Mouse (Mus musculus) kidney, postnatal 10 days (tissue): ENCODE measurements around the gene Ncoa4.
"Not testable (repeated sequence)": the region's sequence is repeated elsewhere in the genome, so short reads cannot be mapped to it uniquely, and the experiment has no call there.

Experiments used
- DNase-seq: peaks from one replicate; pipeline ENCODE4 v3.0.0; 2021; ENCODE audit warnings: mixed read lengths

Ncoa4 gene

DNA sequence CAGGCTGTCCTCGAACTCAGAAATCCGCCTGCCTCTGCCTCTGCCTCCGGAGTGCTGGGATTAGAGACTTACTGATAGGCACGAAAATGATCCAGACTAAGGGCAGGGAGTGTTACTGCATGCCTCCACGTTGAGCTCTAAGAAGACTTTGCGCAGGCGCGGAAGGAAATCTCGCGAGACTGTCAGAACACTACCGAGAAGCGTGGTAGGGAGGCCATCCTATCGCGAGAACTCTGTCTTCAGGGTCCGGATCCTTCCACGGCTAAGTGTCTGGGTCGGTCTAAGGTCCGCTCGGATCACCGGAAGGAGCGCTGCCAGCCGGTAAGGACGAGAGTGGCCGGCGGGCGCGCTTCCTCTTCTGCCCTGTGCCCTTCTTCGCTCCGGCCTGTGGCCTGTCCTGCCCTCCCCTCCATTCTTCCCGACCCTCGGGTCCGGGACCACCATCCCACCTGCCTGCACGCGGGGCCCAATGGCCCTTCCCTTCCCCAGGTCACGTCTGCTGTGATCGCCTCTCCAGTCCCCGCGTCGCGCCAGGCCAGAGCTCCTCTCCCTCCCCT lies at the start of gene Ncoa4:
TSS of gene Ncoa4 (plus strand) at position 176 of the 557 bp plus-strand sequence.
- DNase-seq: peak; percentile 99

DNA sequence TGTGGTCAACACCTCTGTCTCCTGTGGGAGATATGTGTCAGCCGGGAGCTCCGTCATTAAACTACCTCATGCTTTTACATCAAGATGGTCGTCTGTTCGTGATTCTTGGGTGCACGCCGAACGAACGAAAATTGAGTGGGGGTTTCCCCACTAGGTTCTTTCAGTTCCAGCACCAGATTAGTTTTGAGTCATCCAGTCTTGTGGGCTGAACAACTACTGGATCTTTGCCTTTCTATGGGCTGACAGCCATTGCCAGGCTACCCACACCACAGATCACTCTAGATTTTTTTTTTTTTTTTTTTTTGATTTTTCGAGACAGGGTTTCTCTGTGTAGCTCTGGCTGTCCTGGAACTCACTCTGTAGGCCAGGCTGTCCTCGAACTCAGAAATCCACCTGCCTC lies 47.5 kb upstream of the Ncoa4 start:
- not testable (repeated sequence) for DNase-seq

DNA sequence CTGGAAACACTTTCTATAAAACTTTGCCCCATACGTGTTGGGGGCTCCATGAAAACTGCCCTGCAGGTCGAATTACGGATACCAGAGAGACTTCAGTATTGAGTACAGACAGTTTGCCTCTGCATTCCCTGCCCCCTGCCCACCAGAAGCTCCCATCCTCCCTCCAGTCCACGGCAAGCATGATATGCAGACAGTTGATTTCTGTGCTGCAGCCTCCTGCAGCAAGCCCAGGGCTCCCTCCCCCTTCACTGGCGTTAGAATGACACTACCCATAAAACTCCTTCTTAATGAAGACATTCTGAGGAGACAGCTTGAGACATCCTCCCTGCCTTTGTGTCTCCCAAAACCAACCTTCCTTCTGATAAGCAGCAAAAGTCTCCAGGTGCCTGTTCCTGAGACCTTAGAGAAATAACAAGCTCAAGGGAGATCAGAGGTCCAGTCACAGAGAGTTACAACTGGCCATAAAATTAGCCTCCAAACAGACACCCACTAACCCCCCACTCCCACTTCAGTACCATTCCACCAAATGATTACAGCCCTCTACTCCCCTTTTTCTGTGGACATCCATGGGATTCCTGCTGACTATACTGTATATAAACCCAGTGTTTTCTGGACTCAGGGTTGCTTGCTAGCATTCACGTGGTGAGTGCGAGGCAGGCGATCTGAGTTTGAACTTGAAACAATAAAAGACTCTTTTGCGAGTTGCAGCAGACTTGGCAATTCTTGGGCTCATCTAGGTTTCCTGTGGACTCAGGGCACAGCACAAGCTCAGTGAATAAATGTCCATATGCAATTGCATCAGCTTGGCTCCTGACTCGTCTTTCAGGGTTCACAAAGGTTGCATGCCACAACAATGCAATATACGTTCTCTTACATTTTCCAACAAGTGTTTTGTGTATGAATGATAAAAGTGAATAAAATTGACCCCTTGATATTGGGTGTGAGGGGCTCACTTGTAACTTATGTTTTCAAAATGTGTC lies 38.4 kb upstream of the Ncoa4 start:
- no peak for DNase-seq

DNA sequence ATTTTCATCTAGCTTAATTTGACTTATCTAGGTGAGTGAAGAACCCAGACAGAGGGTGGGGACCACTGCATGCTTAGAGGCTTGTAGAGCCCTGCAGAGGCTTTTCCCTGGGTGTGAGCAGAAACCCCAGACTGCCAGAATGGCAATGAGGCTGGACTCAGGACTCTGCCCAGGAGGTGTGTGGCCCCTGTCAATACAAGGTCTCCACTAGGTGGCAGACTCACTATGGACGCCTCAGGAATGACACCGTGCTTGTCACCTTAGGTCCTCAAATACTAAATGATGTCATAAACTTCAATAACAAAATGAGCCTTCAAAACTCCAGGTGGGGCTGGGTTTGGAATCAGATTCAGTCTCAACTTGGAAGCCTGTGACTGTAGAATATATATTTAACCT lies 37.7 kb upstream of the Ncoa4 start:
- DNase-seq: peak; percentile 50

DNA sequence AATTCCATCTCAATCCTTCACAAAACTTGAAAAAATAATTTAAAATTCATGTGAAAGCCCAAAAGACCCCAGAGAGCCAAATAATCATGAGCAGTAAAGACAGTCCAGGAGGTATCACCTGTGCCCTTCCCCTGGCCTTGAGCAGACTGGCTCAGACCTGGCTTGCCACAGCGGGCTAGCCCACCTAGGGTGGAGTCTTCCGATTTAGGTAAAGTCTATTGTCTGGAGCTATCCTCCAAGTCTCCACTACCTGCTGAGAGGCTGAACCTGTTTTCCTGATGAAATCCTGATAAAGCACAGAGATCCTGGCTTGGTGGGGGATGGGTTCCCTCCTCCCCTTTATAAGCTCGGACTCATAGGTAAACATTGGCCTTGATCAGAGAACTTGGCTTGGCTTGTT lies 35.4 kb upstream of the Ncoa4 start:
- no peak for DNase-seq

DNA sequence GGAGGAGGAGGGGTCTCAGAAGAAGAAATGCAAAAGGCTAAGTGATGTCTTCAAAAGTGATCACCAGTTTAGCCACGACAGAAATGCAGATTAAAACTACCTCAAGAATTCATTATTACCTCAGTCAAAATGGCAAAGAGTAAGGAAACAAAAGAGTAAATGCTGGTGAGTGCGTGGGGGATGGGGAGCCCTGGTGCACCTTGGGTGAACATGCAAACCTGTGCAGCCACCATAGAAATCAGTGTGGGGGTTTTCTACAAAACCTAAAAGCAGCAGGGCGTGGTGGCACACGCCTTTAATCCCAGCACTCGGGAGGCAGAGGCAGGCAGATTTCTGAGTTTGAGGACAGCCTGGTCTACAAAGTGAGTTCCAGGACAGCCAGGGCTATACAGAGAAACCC lies 34.4 kb upstream of the Ncoa4 start:
- not testable (repeated sequence) for DNase-seq

DNA sequence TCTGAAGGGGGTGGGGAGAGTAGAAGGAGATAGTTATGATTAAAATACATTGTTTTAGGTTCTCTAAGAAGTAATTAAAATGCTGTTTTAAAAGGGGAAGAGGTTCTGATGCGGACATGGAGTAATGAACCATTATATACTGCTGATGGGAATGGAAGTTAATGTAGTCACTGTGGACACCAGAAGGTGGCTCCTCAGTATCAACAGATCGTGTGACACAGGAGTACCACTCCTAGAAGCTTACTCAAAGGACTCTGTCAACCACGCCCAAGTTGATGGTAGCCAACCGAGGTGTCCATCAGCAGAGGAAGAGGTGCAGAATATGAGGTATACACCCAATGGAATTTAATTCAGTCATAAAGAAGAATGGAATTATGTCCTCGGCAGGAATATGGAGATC lies 31.3 kb upstream of the Ncoa4 start:
- DNase-seq: no peak

DNA sequence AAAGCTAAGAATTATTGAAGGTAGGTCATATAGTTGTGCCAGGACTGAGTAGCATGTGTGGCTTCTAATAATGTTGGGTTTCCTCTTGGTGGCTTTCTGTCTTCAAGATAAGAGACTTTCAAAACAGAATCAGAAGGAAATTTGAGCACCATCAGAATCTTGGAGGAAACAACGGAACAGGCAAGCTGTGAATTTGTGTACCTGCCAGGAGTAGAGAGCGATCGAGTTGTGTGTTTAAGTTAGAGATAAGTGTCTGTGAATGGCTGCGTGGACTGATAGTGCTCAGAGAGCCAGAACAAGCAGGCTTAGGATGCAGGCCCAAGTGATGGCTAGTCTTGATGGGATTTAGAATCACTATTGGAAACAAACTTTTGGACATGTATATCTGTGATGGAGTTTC lies 27.8 kb upstream of the Ncoa4 start:
- DNase-seq: no peak

DNA sequence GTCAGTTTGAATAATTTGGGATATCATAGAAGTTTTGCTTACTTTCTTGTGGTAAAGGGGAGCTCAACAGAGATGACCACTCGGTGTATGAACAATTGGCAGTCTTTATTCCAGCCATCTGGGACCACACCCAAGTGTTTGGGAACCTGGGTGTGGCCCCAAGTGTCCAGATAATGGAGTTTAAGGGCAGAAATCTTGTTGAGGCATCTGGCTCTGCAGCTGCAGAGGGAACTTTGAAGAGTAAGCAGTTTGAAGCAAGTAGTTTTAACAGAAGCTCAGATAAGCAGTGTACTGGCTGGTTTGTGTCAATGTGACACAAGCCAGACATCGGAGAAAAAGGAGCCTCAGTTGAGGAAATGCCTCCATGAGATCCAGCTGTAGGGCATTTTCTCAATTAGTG lies 25.4 kb upstream of the Ncoa4 start:
- DNase-seq: no peak

DNA sequence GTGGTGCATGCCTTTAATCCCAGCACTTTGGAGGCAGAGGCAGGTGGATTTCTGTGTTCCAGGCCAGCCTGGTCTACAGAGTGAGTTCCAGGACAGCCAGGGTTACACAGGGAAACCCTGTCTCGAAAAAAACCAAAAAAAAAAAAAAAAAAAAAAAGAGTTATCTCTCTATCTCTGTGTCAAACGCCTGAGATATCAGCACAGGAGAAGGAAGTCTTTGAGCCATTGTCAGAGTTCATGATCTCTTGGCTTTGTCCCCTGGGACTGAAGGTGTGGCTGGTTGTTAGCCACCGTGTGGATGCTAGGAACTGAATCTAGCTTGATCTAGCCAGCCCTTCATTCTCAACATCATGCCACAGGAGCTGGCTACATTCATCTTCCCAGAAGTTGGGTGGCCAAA lies 23.2 kb upstream of the Ncoa4 start:
- not testable (repeated sequence) for DNase-seq

DNA sequence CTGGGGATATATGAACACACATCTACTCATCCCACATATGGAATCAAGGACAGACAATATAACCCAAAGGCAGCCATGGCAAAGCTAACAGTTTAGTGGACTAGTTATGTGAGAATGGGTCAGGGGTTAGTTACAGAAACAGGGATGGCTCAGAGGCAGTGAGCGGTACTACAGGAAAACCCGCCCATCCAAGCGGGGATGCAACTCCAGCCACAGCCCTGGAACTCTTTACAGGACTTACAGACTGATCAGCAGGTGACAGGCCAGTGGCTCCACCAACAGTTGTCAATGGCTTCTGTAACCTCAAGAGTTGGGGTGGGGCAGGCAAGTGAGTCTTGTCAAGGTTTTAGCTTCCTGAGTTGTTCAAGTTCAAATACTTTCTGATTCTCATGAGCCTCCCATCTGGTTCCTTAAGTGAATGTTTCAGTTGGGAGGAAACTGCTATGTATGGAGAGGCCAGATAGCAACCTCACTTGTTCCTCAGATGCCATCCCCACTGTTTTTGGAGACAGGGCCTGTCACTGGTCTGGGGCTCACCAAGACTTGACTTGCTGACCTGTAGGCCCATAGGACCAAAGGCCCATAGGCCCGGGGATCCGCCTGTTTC lies 19.2 kb upstream of the Ncoa4 start:
- DNase-seq: no peak

DNA sequence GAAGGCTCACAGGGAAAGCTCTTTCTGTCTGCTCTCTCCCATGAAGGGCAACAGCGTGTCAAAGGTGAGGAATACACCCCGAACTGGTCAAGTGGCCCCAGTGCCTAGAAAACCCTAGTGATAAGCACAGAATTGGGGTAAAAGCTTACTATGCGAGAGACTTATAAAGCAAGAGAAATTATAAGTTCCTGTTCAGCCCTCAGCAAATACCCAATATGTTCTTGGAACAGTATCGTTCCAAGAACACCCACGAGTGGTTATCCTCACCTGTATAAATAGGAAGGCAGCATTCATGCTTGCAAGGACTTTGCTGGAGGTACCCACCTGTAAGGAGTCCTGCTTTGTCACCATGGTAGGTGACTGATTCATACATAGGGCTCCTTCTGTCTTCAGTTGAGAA lies 17.9 kb upstream of the Ncoa4 start, which contains the start of gene Msmb:
TSS of gene Msmb (plus strand) at position 301 of the 400 bp plus-strand sequence.
- DNase-seq: no peak

DNA sequence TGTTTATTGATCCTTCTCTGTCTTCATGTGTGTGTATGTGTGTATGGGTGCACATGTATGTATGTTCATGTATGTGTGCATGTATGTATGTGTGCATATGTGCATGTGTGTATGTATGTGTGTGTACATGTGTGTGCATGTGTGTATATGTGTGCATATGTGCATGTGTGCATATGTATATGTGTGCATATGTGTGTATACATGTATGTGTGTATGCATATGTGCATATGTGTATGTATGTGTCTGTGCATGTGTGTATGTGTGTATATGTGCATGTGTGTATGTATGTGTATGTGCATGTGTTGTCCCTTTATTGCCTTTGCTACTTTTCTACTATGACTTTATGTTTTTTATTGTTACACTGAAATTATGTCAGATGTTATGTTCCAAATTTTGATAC lies 14.9 kb upstream of the Ncoa4 start:
- DNase-seq: no peak

DNA sequence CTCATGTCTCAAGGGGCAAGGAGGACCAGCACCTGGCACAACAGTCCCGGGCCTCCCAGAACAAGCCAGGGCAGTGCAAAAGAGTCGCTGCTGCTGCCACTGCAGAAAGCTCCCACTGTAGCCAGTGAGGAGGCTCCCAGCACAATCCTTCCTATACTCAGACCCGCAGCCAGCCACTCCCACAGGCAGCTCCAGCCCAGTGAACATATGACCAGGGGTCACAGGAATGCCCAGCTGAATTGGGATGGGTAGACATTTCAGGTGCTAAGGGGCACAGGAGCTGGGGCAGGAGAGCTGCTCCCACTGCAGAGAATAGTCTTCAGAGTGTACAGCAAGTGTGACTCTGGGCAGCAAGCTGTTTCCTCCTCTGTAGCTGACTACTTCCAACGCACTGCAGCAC lies 14.3 kb upstream of the Ncoa4 start:
- DNase-seq: no peak

DNA sequence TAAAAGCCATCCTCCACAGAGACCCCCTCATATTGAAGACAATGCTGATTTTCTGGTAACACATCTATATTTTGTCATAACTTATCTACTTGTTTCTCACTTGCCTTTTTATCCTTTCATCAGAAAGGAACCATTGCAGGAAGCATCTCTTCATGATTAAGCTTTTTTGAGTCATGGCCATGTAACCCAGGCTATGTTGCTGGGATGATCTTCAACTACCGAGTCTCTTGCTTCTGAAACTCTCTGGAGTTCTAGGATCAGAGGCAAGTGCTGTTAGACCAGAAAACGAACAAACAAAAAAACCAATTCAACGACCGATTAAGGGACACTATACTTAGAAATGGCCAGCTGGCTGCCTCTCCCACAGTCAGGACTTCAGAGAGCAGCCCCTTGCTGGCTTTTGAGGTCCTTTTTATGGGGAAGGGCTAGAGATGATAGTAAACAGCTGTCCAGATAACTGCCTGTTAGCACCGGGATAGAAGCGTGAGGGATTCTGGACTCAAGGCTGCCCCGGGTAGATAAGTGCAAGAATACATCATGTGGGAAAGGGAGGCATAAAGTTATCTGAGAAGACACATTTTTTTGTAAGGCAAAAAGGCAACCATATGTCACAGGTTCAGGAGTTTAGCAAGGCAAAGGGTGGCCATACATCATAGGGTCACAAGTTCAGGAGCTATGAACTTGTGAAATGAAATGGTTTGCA lies 13.7 kb upstream of the Ncoa4 start:
- DNase-seq: peak; percentile 16

DNA sequence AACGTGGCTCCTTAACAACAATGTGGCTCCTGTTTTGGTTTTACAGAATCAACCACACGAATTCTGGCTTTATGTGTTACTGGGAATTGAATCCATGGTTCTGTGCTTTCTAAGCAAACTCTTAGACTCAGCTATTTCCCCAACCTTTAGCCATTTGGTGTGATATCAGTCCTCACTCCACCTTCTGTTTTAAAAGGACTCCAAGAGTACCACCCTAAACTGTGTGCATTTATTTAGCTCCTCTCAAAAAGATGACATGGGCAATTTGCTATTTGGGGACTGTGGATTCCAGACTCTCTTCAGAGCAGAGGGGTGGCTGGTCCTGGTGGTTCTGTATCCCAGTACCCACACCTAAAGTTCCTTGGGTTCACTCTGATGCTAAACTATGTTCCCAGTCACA lies 13.1 kb upstream of the Ncoa4 start:
- DNase-seq: no peak

DNA sequence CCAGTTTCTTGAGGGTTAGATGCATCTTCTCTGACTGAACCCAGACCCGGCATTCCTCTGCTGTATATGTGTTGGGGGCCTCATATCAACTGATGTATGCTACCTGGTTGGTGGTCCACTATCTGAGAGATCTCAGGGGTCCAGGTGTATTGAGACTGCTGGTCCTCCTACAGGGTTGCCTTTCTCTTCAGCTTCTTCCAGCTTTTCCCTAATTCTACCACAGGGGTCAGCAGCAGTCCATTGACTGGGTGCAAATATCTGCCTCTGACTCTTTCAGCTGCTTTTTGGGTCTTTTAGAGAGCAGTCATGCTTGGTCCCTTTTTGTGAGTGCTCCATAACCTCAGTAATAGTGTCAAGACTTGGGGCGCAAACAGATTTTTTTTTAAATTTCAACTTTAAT lies 8.8 kb upstream of the Ncoa4 start:
- DNase-seq: no peak

DNA sequence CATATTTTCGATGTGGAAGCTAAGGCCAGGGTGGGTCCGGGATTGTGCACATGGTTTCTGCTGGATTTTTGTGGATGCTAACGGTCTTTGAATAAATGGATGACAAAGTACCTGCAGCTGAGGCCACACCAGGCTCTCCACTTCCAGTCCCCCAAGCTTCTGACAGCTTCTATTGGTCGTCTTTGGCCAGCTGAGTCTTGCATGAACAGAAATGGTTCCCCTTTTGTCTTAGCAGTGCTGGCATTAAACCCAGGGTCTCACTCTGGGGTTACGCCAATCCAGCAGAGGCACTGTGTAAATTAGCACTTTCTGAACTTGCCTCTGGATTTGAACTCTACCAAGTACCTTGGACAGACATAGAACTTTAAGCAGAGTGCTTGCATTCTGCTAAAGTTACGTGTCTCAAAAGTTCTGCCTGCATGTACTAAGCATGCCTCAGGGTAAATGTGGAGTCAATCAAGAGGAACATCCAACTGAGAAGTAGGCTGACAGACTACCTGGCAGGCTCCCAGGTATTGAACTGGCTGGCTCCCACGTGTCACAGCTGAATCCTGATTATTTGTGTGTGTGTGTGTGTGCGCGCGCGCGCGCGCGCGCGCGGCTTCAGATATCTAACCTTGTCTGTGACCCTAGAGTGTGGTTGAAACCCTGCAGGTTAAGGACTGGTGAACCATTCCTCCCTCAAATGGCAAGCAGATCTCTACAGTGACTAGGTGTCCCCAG lies 7.3 kb upstream of the Ncoa4 start:
- DNase-seq: no peak

DNA sequence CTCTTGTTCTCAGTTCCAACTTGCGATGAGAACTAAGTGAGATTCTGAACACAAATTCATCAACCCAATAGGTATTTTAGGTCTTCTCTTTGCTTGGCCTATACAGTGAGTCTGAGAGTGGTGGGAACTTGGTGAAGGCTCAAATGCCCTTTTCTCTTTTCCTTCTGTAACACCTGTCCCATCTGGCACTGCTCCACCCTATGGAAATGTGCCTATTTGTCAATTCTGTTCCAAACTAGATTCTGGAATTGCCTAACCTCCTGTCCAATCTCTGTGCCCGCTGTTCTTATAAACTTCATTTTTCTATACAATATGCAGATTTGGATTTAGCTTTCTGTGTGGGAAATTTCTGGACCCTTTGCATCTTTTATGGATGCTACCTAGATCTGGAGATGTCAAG lies 6.5 kb upstream of the Ncoa4 start:
- no peak for DNase-seq

DNA sequence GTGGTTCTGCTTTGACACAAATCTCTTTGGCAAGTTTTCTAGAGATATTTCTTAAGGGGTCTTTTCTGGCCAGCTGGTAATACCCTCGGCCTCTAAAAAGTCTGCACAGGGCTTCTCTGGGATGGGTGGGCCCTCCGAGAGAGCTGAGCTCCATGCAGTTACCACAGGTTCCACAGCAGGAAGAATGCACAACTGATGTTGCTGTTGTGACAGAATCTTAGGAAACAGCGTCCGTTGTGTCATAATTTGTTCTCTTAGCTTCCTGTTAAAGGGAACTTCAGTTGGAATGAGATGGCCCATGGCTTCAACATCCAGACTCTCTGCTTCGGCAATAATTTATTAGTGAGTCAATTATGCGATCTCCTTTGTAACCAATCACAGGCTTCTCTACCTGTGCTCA lies 4.9 kb upstream of the Ncoa4 start:
- DNase-seq: no peak

DNA sequence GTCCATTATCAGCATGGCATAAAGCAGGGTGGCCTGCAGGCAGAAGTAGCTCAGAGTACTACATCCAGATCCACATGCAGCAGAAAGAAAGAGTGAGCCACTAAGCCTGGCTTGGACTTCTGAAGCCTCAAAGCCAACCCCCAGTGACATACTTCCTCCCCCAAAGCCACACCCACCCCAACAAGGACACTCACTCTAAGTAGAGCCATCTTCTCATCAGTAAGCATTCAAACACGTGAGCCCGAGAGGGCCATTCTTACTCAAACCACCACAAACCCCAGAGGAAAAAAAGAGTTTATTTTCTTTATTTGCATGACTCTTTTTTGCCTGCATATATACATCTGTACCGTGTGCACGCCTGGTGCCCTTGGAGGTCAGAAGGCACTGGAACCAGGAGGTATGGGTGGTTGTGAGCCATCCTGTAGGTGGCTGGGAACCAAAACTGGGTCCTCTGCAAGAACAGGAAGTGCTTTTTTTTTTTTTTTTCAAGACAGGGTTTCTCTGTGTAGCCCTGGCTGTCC lies 455 bp upstream of the Ncoa4 start:
- DNase-seq: peak; percentile 13

DNA sequence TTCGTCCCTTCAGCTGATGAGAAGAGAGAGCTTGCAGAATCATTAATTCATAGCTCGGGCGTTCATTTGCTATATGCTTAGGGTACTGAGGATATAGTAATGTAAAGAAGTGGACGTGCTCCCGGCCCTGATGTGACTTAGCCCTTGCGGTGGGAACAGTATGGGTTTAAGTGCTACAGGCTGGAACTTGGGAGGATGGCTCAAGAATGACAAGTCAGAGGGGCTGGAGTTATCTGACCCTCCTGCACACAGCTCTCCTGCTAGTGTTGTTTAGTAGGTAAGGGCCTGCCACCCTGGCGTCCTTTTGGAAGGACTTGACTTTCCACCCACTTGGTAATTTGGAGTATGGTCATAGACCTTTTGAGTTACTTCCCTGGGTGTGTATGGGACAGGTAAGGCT lies 898 bp downstream of the Ncoa4 start:
- DNase-seq: no peak
